Mouse (Mus musculus) kidney, adult 18-20 months (tissue): ENCODE results near the gene Srsf4.

Experiments
- DNase-seq: peaks from one replicate; pipeline ENCODE4 v3.0.0; 2021

The Srsf4 gene

DNA sequence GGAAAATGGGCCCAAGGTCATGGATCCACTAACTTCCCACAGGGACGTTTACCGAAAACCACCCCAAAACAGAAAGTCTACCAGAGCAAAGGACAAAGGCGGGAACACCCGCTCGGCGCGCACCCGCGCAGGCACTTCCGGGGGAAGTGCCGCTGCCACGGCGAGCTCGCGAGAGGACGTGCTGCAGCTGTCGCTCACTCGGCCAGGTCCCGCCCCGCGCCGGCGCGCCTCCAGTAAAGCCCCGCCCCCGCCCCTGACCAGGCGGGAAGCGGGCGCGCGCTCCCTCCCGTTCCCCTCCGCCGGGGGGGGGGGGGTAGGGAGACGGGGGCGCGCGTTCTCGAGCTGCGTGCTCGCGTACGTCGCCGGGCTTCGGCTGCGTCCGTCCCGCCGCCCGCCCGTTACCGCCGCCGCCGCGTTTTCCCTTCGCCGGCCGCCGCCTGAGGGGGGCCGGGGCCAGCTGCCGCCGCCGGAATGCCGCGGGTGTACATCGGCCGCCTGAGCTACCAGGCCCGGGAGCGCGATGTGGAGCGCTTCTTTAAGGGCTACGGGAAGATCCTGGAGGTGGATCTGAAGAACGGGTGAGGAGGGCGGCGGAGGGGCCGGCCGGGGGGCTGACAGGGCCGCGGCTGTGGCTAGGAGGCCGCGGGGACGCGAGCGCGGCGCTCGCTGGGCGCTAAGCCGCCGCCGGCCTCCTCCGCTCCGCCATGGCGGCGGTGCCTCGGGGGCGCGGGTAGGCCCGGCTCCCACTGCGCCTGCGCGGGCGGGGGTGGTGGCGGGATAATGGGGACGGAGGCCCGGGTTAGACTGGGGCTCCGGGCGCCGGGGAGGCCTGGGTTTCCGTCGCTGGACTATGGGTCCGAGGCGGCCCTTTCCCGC, at the start of gene Srsf4:
Srsf4 (plus strand) TSS at position 325 of the 876 bp plus-strand sequence.
- DNase-seq: peak; percentile 93

DNA sequence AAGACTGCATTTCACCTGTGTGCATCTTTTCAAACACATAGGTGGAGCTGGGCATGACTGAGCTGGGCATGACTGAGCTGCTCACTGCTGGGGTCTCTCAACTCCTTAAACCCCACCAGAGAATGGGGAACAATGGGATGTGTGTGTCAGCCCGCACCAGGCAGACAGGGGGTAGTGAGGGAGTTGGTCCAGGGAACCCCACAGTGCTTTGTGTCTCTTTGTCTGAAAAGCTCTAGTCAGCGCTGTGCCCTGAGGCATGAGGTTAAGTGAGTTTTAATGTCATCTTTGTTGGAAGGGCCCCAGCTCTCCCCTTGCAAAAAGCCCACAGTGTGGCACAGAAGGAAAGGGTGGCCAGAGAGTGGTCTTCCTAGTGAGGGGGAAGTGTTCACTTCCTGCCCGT, 48.5 kb upstream of the Srsf4 start:
- no peak for DNase-seq

DNA sequence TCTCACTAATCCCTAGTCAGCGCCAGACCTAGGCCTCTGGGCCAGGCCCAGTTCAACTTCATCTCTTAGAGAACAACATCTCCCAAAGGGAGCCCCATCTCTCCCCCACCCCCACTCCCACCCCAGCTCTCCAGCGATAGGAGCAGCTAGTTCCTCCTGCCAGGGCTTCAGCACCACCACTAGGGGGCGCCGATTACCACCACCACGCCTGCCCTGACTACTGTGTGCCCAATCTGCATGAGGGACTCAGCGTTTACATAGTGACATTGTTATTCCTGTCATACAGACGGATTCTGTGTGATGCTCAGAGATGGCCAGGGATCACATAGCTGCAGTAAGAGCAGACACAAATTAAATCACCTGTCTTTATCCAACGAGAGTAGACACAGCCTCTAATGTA, 47.6 kb upstream of the Srsf4 start:
- DNase-seq: peak; percentile 45

DNA sequence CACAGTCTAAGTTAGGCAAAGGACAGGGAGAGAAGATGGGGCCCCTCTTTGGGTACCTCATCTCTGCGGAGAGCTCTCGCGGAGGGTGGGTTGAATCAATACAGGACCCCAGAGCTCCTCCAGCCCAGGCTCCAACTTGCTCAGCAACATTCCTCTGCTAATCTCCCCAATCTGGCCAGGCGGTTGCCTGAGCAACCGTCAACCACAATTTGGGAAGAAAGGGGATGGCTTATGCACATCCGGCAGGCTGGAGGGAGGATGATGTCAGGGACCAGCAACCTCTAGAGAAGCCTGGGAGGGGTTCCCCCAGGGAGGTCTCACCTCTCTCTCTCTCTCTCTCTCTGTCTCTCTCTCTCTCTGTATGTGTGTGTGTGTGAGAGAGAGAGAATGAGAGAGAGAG, 46.5 kb upstream of the Srsf4 start:
- no peak for DNase-seq

DNA sequence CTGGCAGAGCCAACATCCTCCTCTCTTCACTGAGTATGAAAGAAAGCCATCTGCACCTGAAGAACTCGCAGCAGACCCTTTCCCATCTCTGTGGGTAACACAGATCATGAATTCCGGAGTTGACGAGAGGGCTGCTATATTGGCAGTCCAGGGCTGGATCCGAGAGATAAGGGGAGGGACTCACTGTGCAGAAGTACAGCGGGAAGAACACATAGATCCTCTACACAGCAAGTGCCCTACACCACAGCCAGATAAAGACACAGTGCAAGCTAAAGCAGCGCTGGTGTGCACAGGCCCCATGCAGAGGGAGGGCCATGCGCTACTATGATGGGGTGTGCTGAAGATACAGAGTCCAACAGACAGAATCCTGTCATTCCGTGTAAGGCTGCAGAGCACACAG, 44.3 kb upstream of the Srsf4 start:
- DNase-seq: no peak

DNA sequence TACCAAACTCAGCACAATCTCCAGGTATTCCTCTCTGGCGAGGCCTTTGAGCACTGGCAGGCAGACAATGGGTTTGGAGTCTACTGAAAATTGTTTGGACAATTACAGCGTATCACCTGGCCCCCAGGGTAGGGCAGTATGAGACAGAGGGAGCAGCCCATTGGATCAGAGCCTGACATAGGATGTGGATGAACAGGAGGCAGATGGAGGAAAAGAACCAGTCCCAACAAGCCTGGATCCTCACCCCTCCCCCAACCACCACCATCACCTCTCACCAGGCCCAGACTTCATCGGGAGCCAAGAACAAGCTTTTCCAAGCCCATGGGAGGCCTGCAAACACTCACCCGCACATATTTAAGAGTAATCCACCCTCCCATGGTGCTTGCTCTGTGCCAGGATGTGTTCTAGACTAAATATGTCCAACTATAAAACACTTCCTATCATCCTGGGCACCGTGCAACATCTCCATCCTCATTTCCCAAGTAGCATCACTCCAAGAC, 41.8 kb upstream of the Srsf4 start:
- DNase-seq: no peak

DNA sequence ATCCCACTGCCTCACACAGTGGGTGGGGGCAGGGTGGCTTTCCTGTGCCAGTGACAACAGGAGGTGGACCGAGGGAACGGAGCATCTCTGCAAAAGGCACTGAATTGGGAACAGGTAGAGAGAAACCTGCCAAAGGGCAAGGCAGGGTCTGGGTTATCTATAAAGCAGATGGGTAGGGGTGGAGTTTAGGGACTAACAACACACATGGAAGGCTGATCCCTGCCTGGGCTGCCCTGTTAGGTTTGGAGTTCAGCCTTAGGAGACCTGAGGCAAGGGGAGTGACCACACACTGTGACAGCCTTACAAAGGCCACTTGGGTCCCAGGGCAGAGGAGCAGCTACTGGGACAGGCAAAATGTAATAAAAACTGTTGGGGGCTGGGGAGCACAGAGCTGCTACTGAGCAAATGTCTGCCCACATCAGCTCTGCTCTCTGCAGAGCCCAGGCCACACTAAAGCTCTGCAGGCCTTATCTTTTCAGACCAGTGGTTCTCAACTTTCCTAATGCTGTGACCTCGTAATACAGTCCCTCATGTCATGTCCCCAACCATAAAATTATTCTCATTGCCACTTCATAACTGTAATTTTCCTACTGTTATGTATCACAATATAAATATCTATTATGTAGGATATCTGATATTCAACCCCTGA, 40.5 kb upstream of the Srsf4 start:
- DNase-seq: no peak

DNA sequence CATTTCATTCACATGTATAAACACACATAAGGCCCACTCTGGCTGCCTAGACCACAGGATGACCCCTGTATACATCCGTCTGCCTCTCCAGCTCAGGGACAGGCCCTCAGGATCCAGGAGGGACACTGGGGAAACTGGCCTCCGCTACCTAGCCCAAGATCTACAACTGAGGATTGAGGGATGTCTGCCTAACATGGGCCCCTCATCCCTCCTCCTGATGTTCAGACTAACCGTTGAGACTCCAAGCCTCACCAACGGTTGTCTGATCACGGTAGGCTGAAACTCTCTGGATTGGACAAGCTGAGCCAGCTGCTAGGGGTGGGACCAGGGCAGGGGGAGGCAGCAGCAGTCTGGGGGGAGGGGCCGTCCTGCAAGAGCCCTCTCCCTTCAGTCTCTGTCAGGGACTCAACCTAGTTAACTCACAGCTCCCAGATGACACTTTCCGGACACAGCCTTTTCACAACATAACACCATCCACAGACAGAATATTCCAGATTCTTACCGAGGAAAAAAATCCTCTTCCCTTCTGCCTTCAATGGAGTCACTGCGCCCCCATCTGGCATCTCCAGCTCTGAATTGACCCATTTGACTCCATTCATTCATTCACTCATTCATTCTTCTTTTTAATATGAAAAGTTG, 39.3 kb upstream of the Srsf4 start:
- DNase-seq: peak; percentile 50

DNA sequence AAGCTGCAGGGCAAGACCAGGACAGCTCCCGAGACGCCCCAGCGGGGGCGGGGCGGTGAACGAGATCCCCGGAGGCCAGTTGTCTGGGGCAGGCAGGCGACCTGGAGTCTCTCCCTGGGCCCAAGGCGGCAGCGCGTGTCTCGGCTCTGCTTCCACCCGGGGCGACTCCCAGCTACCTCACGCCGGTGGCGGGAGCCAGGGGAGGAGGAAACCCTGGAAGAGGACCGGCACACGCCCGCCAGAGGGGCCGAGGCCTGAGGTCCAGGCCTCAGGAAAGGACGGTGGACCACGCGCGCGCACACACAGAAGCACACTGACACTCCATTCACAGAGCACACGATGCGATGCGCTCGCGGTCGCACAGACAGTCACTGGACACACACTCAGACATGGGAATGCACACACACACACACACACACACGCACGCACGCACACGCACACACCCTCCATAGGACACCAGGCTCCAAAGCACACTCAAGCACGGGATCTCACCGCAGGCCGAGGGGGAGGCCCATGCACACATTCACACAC, 37.0 kb upstream of the Srsf4 start:
- DNase-seq: peak; percentile 60

DNA sequence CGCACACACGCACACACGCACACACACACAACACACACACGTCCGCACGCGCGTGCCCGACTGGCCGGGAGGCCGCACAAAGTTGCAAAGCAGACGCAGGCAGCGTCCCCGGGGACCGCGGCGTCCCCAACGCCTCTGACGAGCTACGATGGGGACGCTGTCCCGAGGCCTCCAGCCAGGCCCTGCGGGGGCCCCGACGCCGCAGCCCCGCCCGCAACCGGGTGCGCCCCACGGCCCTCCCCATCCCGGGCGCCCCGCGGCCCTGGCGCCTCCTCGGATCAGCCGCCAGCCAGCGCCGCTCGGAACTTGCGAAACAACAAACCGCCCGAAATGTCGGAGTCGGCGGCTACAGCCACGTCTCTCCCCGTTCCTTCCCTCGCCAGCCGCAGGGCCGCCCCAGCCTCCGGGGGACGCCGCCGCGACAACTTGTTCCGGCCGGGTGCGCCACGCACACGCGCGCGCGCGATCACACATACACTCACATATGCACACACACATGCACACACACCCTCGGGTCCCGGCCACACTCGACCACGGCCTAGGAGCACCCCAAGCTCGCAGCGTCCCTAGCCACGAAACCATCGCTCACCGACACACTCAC, 36.4 kb upstream of the Srsf4 start:
- DNase-seq: peak; percentile 50

DNA sequence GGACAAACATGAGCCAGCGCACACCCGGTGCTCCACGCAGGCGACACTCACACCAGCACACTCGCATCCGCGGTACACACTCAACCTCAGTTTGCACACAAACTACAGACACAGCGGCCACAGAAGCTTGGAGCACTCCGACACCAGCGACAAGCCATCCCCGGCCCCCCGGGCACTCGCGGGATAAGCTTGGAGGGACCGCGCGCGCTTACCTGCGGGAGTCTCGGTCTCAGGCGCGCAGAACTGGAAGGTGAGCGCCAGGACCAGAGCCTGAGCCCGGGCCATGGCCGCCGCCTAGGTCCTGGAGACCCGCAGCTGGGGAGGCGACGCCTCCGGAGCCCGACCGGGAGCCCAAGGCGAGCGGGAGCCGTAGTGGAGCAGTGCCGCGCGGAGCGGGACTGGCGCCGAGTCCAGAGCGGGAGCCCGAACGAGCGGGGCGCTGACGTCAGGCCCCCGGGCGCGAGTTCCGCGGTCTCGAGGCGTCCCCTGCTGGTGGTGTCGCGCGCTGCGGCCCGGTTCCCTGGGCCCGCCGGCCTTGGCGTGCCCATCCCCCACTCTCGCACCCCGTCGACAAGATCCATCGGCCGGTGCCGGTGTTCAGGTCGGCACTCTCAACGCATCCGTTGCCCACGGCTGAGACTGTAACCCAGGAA, 35.4 kb upstream of the Srsf4 start, which contains the start of gene Ptpru:
Ptpru (minus strand) TSS at position 417 of the 653 bp plus-strand sequence.
- DNase-seq: peak; percentile 95

DNA sequence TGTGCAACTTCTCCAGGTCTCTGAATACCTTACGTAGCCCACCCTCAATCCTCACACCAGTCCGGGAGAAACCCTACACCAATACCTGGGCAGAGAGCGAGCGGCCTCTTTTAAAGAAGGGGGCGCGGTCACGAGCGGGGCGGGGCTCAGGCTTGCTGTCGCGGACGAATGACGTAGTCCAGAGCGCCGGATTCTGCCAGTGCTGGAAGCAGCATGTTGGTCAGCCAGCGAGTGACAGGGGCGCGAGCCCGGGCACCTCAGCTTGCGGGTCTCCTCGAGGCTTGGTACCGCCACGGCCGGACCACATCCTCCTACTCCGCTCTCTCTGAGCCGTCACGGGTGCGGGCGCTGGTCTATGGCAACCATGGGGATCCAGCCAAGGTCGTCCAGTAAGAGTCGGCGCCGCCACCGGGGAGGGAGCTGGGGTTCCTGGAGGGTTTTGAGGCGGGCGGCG, 30.1 kb upstream of the Srsf4 start, which contains the start of gene Mecr:
Mecr (plus strand) TSS at position 181 of the 454 bp plus-strand sequence.
- peak; percentile 97 for DNase-seq

DNA sequence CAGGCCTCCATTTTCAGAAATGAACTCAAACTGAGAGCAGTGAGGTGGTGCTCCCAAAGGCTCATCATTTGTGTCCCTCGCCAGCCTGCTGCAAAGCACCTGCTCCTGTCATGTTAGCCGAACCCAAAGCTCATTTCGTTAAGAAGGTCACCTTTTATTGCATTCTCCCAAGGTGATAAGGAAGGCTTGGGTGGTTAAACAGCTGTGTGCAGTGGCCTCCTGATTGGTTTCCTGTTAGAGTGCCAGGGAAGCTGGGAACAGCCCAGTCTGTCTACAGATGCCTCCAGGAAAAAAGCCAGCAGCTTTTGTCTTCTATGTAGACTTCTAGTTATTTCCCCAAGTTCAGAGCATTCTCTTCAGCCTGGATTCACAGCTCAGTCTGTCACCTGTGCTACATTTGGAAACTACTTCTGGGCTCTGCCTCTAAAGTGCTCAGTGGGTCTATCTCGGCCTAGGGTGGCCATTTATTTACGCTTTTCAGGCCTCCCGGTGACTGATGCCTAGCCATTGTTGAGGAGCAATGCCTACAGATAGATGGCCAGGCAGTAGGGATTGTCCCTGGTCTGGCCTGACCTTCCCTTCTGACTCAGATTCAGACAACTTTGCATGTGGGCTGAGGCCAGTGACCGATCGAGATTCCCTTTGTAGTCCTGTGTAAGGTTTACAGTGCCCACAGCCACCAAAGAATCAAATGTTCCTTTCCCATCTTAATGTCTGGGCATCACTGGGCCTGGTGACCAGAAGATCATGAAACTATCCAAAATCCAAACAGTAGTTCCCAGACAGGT, 27.2 kb upstream of the Srsf4 start:
- DNase-seq: no peak

DNA sequence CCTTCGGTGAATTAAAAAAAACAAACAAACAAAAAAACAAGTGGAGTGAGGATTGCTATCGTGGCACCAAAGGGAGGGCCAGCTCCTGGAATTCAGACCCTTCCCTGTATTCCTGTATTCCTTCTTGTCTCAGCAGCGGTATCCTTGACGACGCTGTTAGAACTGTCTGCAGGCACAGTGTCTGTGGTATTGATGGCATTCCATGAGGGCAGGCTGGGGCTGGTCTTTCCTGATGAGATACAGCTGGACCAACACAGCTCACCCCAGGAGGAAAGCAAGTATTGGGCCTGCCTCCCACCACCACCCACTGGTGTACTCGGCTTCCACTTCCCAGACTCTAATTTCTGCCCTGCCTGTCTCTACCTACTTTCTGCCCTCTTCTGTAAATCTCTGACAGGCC, 25.3 kb upstream of the Srsf4 start:
- no peak for DNase-seq

DNA sequence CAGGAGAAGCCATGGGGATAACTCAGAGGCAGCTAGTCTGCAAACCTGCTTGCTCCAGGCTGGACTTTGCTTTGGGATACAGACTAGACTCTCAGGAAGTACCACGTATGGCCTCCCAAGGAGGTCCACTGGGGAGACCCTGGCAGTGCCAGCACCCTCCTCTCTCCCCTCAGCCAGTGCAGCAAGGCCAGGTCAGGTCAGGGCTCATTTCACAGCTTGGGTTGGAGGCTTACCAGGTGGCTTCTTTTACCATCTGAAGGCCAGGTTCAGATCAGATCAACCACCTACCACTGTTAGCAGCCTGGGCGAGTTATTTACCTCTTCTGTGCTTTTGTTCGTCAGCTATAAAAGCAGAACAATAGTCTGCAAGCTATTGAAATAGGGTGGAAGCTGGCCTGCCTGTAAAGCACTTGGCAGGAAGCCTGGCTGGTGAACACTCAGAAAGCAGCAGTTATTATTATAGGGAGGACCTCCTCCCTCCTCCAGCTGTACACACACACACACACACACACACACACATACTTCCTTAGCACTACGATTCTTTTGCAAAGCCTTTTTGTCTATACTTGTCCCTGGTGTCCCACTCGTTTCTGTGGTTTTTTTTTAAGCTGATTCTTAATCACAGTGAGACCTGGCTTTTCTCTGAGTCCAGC, 23.3 kb upstream of the Srsf4 start:
- no peak for DNase-seq

DNA sequence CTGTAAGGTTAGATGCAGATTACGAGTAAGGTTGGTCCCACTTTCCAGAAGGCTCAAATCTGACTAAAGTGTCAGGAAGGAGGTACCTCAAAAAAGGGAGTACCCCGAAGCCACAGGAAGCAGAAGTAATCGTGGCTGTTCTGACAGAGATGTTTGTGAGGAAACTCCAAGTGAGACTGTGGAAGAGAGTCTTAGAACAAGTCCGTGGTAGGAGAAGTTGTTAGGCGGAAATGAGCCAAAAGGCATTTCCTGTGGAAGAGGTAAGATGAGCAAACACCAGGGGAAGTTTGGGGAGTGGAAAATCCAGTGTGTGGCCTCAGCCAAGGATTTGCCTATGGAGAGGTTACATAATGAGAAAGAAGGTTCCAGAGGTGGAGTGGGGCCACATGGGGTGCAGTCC, 18.5 kb upstream of the Srsf4 start:
- DNase-seq: no peak

DNA sequence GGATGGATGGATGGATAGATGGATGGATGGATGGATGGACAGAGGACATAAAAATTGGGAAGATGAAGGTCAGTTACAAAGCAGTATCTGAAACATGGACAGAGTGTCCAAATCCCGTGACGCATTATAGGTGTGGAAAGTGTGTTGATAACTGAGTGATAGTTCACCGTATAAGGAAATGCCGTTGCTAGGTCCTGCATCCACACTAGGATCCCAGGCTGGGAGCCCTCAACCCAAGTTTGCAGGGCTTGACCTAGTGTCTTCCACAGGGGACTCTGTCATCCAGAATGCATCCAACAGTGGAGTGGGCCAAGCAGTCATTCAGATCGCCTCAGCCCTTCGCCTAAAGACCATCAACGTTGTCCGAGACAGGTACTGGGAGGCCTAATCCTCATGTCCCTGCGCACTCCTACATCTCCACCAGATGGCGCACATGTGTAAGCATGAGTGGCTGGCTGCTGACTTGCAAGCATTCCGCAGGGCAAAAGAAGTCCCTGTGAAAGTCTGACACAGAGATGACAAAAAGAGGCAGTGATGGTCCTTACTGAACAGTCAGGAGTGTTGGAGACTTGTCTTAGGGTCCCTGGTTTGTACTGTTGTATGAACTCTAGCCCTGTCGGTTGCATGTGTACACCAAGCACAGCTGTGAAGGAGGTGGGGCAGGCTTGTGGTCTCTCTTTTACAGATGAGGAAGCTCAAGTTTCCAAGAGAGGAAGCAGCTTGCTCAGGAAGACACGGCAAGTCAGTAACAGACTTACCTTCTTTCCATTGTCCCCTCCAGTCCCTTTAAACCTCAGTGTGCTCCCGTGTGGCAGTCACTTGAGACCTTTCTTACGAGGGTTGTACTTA, 12.7 kb upstream of the Srsf4 start:
- peak; percentile 86 for DNase-seq

DNA sequence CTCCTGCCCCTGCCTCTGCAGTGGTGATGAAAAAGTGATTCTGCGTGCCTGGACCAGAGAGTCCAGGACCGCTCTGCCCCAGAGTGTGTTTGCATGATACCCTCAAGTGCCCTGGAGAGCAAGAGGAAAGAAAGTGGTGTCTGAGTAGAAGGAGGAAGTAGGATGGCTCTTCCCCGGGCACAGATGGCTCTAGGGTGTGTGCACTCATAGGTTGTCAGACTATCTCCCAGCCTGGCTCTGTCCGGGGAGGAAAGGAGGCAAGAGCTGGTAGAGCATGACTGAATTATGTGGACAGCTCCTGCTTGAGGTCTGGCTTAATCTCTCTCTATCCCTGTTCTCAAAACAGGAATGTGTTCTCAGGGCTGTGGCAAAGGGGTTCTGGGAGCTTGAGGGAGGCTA, 12.1 kb upstream of the Srsf4 start:
- no peak for DNase-seq

DNA sequence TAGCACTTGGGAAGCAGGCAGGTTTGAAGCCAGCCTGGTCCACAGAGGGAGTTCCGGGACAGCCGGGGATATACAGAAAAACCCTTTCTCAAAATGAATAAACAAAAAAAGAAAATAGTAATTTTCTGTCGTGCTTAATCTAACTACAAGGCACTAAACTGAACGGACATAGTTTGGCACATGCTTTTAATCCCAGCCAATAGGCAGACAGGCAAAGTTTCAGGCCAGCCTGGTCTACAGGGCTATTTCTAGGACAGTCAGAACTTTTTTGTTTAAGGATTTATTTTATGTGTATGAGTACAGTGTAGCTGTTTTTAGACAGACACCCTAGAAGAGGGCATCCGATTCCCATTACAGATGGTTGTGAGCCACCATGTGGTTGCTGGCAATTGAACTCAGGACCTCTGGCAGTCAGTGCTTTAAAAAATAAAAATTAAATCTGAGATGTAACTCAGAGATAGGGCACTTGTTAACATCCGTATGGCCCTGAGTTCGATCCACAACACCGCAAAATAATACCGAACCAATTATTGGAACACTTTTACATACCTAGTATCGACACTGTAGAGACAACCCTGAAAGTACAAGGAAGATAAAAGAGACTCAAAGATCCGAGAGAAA, 635 bp upstream of the Srsf4 start:
- no peak for DNase-seq
